Mouse (Mus musculus) liver, postnatal 0 days (tissue): ENCODE measurements around the gene Ifit2. TPM values are rescaled to one million over a fixed set of nuclear protein-coding genes. Genes with fewer than 3 reads are reported as not detected.
"Not testable (repeated sequence)": the region's sequence is repeated elsewhere in the genome, so short reads cannot be mapped to it uniquely, and the experiment has no call there.

ENCODE experiments used
- ATAC-seq: fragments of 200-750 bp; cut with Nextera tagmentation; 2 replicates; pipeline ENCODE4 v1.8.0; 2017; ENCODE audit warnings: mild to moderate bottlenecking, moderate library complexity
- DNase-seq: peaks from one replicate; pipeline ENCODE4 v3.0.0-alpha.2; 2016
- H3K27ac ChIP-seq: fragments of 300-500 bp; sonication (generic); 2 replicates; pipeline ENCODE4 v1.5.1; 2014; ENCODE audit warnings: antibody characterized with exemption, moderate library complexity, mild to moderate bottlenecking, low read depth
- H3K27me3 ChIP-seq: fragments of 300-500 bp; sonication (generic); 2 replicates; pipeline ENCODE4 v1.6.1; 2014; ENCODE audit warnings: low read length, control low read depth, mixed read lengths; ENCODE audit not compliant: insufficient read depth
- H3K36me3 ChIP-seq: fragments of 300-500 bp; sonication (generic); replicated peaks from 2 replicates; pipeline ENCODE4 v1.6.1; 2014; ENCODE audit warnings: mild to moderate bottlenecking, control low read depth, low read length, moderate library complexity, mixed read lengths; ENCODE audit not compliant: insufficient read depth
- H3K4me1 ChIP-seq: fragments of 300-500 bp; sonication (generic); 2 replicates; pipeline ENCODE4 v1.6.1; 2014; ENCODE audit warnings: antibody characterized with exemption, mild to moderate bottlenecking, control low read depth; ENCODE audit not compliant: insufficient read depth
- H3K4me2 ChIP-seq: fragments of 300-500 bp; sonication (generic); 2 replicates; pipeline ENCODE4 v1.6.1; 2014; ENCODE audit warnings: low read depth, mild to moderate bottlenecking, low read length, moderate library complexity, mixed read lengths
- H3K4me3 ChIP-seq: fragments of 300-500 bp; sonication (generic); 2 replicates; pipeline ENCODE4 v1.5.1; 2014; ENCODE audit warnings: low read depth, low read length
- H3K9ac ChIP-seq: fragments of 300-500 bp; sonication (generic); replicated peaks from 2 replicates; pipeline ENCODE4 v1.6.1; 2014; ENCODE audit warnings: mild to moderate bottlenecking, moderate library complexity
- H3K9me3 ChIP-seq: fragments of 300-500 bp; sonication (generic); 2 replicates; pipeline ENCODE4 v1.6.1; 2016; ENCODE audit warnings: mild to moderate bottlenecking, control low read depth, low read length, mixed read lengths
- CTCF ChIP-seq: sonication (generic); IDR thresholded peaks from 2 replicates; pipeline ENCODE4 v1.5.1; 2016; ENCODE audit warnings: antibody characterized with exemption, low read depth
- EP300 ChIP-seq: IDR thresholded peaks from 2 replicates; pipeline ENCODE4 v1.6.1; 2016; ENCODE audit warnings: antibody characterized with exemption, low read depth, mild to moderate bottlenecking
- WGBS: fragments of 180-500 bp; shearing (Covaris S2); extraction: QIAGEN DNeasy Blood & Tissue Kit; methylation state at CpG from one replicate; pipeline ENCODE4 v1.1.7; 2014; ENCODE audit not compliant: insufficient replicate concordance; 5-methylcytosine and 5-hydroxymethylcytosine counted together
- polyA plus RNA-seq: library from polyadenylated mRNA; unstranded; fragments of >200 nt; fragmentation: Nextera tagmentation; extraction: Ambion mirVana; gene quantifications from 2 replicates; pipeline ENCODE4 v1.2.1, GENCODE M21; 2015

Gene Ifit2
- polyA plus RNA-seq, 1 experiment from 2014 or later = 3.7 TPM

GRCm38 (mm10) chr19:34568988-34569895 lies 18.7 kb downstream of the Ifit2 start:
- no peaks in the 10 kb centered on the region for H3K9me3 ChIP-seq
- no peak overlapping the region for H3K4me3 ChIP-seq
- 67% methylated on average over 7 of the region's 7 CpGs for WGBS
- DNase-seq (no peak), ATAC-seq (no peak)
- no peak overlapping the region for H3K4me2 ChIP-seq
- no peak overlapping the region for H3K9ac ChIP-seq
- H3K4me1 ChIP-seq = no peaks in the 10 kb centered on the region
- TF ChIP-seq EP300 (no peak), CTCF (no peak)
- H3K27me3 ChIP-seq = no peaks in the 10 kb centered on the region
- H3K36me3 ChIP-seq = 0 out of 2 replicates have a peak, but pooled peaks cover 4% of the 10 kb centered on the region
- 0 out of 2 replicates have a peak overlapping the region, but pooled peaks have one; percentile 31 for H3K27ac ChIP-seq

GRCm38 (mm10) chr19:34569896-34570476 lies 19.5 kb downstream of the Ifit2 start:
- Histone ChIP-seq H3K27me3 (no peaks in the 10 kb centered on the region), H3K36me3 (0 out of 2 replicates have a peak, but pooled peaks cover 4% of the 10 kb centered on the region), H3K27ac (0 out of 2 replicates have a peak overlapping the region, but pooled peaks have one; percentile 31), H3K4me3 (no peak overlapping the region), H3K4me2 (peak overlapping the region; percentile 13; the same call in 1 of the 2 replicates), H3K9ac (no peak overlapping the region), H3K4me1 (no peaks in the 10 kb centered on the region), H3K9me3 (no peaks in the 10 kb centered on the region)
- WGBS = 61% methylated on average over 4 of the region's 4 CpGs
- TF ChIP-seq CTCF = no peak
- no peak for TF ChIP-seq EP300
- ATAC-seq = peak; percentile 40; the same call in 1 of the 2 replicates
- DNase-seq = no peak

GRCm38 (mm10) chr19:34571080-34571479 lies 20.6 kb downstream of the Ifit2 start:
- 80% methylated on average over 1 of the region's 1 CpGs for WGBS
- Histone ChIP-seq H3K27me3 (no peaks in the 10 kb centered on the region), H3K4me2 (peak overlapping the region; percentile 14; the same call in 1 of the 2 replicates), H3K9me3 (no peaks in the 10 kb centered on the region), H3K36me3 (0 out of 2 replicates have a peak, but pooled peaks cover 4% of the 10 kb centered on the region), H3K27ac (no peak overlapping the region), H3K4me1 (no peaks in the 10 kb centered on the region), H3K9ac (no peak overlapping the region), H3K4me3 (peak overlapping the region; percentile 4; the same call in 1 of the 2 replicates)
- no peak for TF ChIP-seq CTCF
- TF ChIP-seq EP300 = no peak
- DNase-seq (no peak), ATAC-seq (no peak)

DNA sequence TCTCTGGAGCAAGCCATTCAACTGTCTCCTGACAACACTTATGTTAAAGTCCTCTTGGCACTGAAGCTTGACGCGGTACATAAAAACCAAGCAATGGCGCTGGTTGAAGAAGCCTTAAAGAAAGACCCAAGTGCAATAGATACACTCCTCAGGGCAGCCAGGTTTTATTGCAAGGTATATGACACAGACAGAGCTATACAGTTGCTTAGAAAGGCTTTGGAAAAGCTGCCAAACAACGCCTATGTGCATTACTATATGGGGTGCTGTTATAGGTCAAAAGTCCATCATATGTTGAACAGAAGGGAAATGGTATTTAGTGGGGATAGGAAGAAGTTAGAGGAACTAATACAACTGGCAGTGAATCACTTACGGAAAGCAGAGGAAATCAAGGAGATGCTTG lies 23.2 kb downstream of the Ifit2 start:
- Histone ChIP-seq H3K9ac (no peak overlapping the region), H3K36me3 (0 out of 2 replicates have a peak, but pooled peaks cover 4% of the 10 kb centered on the region), H3K4me3 (no peak overlapping the region), H3K4me1 (no peaks in the 10 kb centered on the region), H3K4me2 (no peak overlapping the region), H3K27me3 (no peaks in the 10 kb centered on the region), H3K27ac (no peak overlapping the region), H3K9me3 (no peaks in the 10 kb centered on the region)
- TF ChIP-seq CTCF (no peak), EP300 (no peak)
- 85% methylated on average over 5 of the region's 5 CpGs for WGBS
- DNase-seq (no peak), ATAC-seq (no peak)

DNA sequence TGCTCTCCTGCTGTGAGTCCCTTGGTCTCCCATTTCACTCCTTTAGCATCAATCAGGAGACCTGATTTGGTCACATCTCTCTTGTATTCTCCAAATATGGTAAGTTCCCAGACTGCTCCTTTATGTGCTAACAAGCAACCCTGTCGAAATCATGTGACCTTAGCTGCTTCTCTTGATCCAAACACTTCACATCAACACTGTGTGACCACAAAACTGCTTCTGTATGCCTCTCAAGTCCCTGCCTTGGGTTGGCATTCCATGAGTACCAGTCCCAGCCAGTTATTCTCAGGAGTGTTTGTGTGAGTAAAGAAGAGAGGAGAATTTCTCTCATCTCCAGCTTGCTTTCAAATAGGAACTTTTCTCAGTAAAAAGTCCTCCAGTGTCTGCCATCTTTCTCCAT lies 26.6 kb downstream of the Ifit2 start:
- no peak overlapping the region for H3K4me3 ChIP-seq
- H3K36me3 ChIP-seq = 0 out of 2 replicates have a peak, but pooled peaks cover 4% of the 10 kb centered on the region
- DNase-seq = no peak
- ATAC-seq = no peak
- no peak overlapping the region for H3K4me2 ChIP-seq
- H3K27ac ChIP-seq = no peak overlapping the region
- H3K9me3 ChIP-seq = no peaks in the 10 kb centered on the region
- TF ChIP-seq CTCF (no peak), EP300 (no peak)
- no peaks in the 10 kb centered on the region for H3K4me1 ChIP-seq
- no peak overlapping the region for H3K9ac ChIP-seq
- WGBS = 62% methylated on average over 1 of the region's 1 CpGs
- no peaks in the 10 kb centered on the region for H3K27me3 ChIP-seq

DNA sequence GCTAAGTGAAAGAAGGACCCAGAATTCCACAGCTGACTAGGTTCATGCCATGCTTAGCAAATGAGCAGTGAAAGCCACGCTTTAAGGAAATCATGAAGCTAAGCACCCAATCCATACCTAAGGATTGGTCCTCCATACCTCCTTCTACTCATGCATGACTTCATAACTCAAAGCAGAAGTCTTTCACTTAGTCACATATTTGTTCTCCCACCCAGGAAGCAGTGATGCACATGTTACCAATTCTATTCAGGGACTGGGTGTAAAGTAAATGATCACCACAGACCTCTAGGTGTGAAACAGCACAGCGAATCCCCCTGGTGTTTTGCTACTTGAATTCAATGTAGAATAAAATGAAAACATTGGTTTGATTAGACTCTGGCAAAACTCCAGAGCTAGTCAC lies 32.2 kb downstream of the Ifit2 start:
- H3K4me3 ChIP-seq, H3K36me3 ChIP-seq, H3K27me3 ChIP-seq, H3K4me2 ChIP-seq, DNase-seq, H3K4me1 ChIP-seq, H3K9me3 ChIP-seq, H3K9ac ChIP-seq: not testable (repeated sequence)
- H3K27ac ChIP-seq = peak overlapping the region; percentile 23; the same call in 1 of the 2 replicates
- peak; percentile 37 for ATAC-seq
- 74% methylated on average over 2 of the region's 2 CpGs for WGBS

GRCm38 (mm10) chr19:34583126-34583766 lies 32.8 kb downstream of the Ifit2 start, which contains the start of gene Ifit3:
Gene Ifit3, plus strand, starts transcription at chr19:34583531.
- not testable (repeated sequence) for H3K9me3 ChIP-seq, H3K36me3 ChIP-seq, H3K4me1 ChIP-seq, H3K27me3 ChIP-seq, H3K9ac ChIP-seq, DNase-seq, H3K4me2 ChIP-seq
- peak; percentile 85 for ATAC-seq
- WGBS = 22% methylated on average over 2 of the region's 2 CpGs
- Histone ChIP-seq H3K4me3 (0 out of 2 replicates have a peak within 1 kb of the TSS, but pooled peaks have one; percentile 8), H3K27ac (peak within 1 kb of the TSS; percentile 23; the same call in 1 of the 2 replicates)

DNA sequence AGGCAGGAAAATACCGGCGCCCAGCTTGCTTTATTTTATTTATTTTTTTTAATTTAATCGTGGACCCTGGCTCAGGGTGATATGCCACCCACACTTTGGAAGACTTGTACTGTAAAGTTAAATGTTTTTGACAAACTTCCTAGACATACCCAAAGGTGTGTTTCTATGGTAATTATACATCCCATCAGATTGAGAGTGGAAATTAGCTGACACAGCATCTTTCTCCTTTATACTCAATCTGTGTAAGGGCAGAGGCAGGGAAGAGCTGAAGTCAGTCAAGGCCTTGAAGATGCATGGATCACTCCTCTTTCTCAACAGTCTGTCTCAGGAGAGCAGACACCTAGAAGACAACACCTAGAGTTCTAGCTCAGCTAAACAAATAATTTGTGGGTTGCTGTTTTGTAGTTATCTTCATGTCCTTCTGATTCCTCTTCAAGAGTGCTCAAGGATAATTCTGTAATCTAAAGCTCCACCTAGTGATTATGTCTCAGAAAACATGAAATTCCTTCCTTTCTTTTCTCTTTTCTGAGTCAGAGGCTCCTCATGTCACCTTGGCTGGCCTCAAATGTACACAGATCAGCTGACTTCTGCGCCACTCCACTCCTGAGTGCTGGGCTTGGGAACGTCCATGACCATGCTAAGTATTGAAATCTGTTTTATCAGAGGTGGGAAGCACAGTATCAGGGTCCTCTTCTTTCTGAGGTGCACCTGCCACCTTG lies 35.4 kb downstream of the Ifit2 start:
- 65% methylated on average over 5 of the region's 5 CpGs for WGBS
- H3K9me3 ChIP-seq, ATAC-seq, H3K36me3 ChIP-seq, H3K4me1 ChIP-seq, H3K27ac ChIP-seq, H3K4me3 ChIP-seq, H3K27me3 ChIP-seq, DNase-seq, H3K9ac ChIP-seq: not testable (repeated sequence)
- peak overlapping the region; percentile 19; the same call in 1 of the 2 replicates for H3K4me2 ChIP-seq
